Mouse (Mus musculus) megakaryocyte, adult 5-6 weeks (primary cell): ENCODE results near the gene Atad5. TPM values are rescaled to one million over a fixed set of nuclear protein-coding genes. Genes with fewer than 3 reads are reported as not detected.
"Not testable (repeated sequence)": the region's sequence is repeated elsewhere in the genome, so short reads cannot be mapped to it uniquely, and the experiment has no call there.

Experiments
- ATAC-seq: 2 replicates; pipeline ENCODE4 v1.8.0; 2016; ENCODE audit warnings: mild to moderate bottlenecking, inconsistent platforms; ENCODE audit not compliant: poor library complexity, severe bottlenecking
- total RNA-seq, 2 experiments: library from RNA; stranded (forward) in 1 of 2; stranded (reverse) in 1 of 2; fragments of 153-499, 151-499 nt in 1 of 2; fragments of 221-1000, 200-1000 nt in 1 of 2; gene quantifications; 2 replicates each; pipeline versions ENCODE4 v1.2.3 to v1.2.4; 2015 to 2017

Gene Atad5
- 22.8 and 23.3 TPM in 2 replicates for total RNA-seq (2015)
- total RNA-seq (2017) = 18.0 and 27.4 TPM in 2 replicates

DNA sequence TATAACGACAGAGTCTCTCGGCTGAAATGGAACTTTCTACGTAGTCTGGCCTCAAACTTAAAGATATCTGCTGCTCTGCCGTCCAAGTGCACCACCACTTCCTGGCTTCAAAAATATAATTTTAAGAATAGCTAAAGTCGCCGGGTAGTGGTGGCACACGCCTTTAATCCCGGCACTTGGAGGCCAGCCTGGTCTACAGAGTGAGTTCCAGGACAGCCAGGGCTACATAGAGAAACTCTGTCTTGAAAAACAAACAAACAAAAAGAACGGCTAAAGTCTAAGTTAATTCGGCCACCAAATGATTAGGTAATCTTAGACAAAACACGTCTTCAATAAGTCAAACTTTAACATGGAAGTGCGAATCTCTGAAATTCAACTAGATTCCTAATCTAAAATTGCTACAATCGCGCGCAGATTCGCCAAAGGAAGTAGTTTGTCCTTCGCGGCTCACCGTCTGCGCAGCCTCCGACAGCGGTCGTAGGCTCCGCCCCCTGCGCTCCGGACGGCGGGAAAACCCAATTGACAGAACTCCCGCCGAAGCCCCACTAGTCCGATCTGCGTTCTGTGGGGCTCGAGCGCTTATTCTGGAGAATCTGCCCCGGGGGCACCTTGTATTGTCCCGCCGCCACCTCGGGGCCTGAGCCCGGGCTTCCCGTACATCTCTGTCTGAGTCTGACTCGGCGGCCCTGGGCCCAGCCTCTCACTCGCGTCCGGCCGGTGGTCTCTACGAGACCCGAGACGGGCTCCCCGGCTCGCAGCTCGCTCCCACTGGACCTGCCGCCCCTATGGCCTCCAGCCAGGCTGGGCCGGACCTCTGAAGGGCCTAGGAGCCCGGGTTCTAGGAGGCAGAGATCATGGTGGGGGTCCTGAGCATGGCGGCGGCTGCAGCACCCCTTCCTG, at the start of gene Atad5:
Atad5 (plus strand) TSS at position 484 of the 900 bp plus-strand sequence.
- ATAC-seq = peak; percentile 81

DNA sequence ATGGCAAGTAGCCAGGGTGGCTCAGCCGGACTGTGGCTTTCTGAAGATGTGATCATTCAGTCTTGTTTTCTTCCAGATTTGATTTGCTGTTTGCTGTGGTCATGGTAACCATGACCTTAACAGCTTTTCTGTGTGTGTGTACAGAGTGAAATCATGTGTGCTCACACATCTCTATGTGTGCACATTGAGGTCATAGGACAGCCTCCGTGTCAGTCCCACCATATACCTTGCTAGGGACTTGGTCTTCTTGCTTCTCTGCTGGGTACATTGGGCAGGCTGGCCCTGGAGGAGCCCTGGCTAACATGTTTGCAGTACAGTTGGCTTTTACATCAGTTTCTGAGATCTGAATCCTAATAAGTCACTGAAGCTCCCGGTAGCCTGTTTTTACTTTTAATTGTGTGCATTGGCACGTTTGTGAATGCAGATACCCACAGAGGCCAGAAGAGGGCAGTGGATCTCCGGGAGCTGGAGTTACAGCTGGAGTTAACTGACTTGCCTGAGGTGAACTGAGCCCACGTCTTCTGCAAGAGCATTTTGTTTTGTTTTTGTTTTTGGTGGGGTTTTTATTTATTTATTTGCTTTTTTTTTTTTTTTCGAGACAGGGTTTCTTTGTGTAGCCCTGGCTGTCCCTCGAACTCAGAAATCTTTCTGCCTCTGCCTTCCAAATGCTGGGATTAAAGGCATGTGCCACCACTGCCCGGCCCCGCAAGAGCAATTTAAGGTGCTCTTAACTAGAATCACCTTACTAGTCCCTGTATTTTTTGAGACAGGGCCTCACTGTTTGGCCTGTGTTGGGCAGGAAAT, 46.4 kb upstream of the Atad5 start:
- peak; percentile 85 for ATAC-seq

DNA sequence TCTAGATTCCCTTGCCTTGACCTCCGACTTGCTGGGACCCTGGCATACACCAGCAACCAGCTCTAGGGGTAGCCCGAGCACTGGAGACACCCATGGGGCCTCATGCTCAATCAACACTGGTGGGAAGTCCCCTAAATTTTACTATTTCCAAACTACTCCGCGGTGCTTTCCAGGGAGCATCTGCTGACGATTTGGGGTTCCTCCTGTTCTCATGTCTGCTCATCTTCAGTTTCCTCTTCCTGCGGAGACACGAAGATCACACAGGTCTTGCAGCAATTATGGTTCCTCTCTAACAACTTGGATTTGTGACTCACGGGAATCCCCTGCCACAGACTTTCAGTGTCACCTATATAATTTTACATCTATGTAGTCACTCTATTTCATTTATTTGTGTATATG, 45.8 kb upstream of the Atad5 start:
- ATAC-seq = no peak

DNA sequence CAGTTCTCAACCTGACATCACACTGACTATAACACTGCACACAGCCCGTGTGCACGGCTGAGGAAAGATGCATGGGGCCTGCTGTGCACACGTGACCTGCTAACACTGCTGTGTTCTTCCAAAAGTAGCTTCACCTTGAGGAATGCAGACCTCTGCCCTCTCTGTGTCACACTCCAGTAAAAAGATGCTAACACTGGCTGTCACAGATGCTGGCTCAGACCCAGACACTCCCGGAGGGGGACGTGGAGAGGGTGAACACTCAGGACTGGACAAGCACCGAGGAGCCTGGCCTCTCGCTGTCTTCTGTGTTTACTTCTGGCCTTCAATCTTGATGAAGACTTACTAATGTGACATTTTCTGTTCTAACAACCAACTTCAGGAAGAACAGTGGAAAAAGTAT, 42.3 kb upstream of the Atad5 start:
- no peak for ATAC-seq

DNA sequence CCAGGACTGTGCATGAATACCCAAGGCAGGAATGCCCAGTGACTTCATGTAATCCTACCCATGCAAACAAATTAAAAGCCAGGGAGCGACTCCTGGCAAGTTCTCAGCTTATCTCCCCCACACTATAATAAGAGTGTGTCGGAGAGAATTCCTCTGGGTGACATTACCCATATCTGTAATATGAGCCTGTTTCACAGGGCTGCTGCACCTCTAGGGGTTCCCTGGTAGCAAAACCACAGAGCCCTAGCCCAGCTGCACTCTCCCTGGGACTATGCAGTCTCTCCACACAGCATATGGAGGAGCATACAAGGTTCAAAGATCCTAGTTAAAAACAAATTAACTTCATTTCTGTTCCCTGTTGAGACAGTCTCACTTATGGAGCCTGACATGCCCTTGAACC, 39.1 kb upstream of the Atad5 start:
- no peak for ATAC-seq

DNA sequence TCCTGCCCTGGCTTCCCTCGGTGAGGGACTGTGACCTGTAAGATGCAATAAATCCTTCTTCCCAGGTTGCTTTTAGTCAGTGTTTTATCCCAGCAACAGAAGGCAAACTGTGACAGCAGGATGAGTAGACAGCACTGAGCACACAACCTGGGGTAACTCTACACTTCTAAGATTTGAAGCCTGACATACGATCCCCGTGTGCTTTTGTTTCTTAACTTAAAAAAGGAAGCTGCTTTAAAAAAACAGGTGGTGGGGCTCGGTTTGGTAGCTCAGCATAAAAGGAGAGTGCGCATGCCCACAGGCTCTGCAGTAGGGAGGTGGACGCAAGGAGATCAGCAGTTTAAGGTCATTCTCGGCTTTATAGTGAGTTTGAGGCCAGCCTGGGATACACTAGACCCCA, 36.7 kb upstream of the Atad5 start:
- ATAC-seq = no peak

DNA sequence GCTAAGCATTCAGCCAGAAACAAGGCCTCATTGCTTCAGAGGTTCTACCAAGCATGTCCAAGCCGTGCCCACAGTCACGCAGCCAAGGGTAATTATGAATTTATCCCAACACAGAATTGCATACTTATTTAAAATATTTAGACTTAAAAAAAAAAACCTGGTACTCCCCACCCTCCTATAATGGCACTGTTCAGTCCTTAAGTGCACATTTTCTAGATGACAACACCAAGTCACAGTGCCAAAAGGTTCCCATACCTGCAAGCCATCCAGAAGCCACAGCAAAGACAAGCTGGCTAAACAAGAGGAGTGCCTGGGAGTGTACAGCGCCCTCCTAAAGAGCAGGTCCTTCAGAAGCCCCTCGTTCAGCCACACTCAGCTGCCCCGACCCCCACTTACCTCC, 36.0 kb upstream of the Atad5 start:
- ATAC-seq = no peak

DNA sequence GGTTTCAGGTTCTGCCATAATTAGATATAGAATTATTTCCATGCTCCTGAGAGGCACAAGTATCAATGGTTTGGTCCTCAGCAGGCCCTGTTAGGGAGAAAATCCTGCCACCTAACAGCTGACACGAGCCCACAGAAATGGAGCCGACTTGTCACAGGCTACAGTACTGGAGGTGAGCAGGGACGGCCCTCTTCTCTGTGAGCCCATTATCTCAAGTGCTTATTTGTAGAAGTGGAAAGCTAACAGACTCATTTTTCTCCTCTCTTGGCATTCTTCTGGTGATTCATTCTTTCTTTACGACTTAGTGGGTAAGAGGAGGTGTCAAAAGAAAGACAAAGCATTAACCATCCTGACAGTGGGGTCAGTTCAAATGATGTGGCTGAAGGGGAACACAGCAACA, 34.5 kb upstream of the Atad5 start:
- no peak for ATAC-seq

DNA sequence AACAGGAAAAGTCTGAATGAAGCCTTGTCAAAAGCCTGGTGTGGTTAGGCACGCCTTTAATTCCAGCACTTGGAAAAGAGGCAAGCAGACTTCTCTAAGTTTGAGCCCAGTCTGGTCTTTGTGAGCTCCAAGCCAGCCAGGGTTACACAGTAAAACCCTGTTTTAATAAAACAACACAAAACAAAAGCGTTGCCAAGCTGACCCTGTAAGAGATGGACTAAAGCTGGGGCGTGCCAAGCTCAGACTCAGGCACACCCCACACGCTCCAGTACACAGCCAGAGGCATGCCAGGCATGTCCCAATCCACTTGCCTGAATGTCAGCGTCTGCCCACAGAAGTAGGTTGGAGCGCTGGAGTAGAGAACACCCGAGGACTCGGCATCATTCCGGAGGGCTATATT, 33.1 kb upstream of the Atad5 start:
- no peak for ATAC-seq

DNA sequence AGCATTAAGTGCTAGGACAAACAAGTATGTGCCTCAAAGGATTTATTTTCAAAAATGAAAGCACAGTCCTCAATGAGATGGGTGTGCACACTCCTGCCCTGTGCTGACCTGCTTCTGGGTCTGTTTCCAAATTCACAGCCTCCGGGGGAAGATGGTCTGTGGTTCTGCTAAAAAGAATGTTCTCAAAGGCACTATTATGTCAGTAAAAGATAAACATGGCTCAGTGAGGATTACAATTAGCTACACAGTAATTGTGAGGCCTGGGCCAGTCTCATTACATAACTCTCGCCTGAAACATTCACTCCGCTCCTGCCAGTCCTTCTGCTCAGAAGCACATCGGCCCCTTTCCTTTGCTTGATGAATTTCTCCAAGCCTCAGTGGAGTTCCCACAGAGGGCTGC, 27.0 kb upstream of the Atad5 start:
- no peak for ATAC-seq

DNA sequence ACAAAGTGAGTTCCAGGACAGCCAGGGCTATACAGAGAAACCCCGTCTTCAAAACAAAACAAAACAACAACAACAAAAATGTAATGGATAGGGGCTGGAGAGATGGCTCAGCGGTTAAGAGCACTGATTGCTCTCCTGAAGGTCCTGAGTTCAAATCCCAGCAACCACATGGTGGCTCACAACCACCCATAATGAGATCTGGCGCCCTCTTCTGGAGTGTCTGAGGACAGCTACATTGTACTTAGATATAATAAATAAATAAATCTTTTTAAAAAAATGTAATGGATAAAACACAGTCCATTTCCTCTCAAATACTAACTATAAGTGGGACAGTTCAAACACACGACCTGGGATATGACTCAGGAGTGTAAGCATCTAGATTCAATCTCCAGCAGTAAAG, 22.8 kb upstream of the Atad5 start:
- ATAC-seq = not testable (repeated sequence)

DNA sequence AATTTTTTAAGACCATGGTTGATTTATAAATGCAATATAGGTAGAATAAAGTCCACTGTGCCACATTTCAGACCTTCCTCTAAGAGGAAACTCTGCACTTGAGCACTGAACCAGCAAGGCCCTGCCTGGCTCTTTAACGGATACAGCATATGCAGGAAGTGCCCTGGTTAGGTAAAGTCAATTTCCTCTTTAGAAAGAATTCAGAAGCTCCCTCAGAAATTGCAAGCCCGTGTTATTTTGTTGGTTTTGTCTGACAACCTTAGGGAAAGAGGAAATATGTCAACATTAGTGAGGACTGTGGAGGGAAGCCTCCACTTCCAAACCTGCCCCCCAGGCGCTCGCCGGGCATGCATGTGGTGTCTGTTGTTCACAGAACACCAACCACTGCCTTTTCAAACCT, 21.6 kb upstream of the Atad5 start:
- ATAC-seq = peak; percentile 89

DNA sequence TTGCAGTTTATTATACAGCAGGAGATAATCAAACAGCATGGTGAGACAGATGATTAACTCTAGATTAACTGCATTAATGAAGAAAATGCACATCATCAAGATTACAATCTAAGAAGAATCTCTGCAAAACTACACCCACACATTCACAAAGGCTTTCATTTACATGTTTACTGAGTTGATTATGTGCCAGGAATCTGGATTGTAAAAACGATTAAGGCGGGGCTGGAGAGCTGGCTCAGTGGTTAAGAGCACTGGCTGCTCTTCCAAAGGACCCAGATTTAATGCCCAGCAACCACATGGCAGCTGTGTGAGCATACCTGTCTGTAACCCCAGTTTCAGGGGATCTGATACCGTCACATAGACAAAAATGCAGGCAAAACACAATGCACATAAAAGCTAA, 19.4 kb upstream of the Atad5 start:
- no peak for ATAC-seq

DNA sequence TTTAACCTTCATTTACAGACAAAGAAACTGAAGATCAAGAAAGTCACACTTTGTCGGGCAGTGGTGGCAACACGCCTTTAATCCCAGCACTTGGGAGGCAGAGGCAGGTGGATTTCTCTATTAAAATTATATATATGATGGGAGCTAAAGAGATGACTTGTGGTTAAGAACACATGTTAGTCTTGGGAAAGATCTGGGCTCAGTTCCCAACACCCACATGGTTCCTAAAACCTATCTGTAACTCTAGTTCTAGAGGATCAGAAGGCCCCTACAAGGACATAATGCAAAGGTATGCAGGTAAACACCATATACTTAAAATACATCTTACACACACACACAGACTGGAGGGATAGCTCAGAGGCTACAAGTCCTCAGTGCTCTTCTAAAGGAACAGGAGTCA, 18.2 kb upstream of the Atad5 start:
- no peak for ATAC-seq

DNA sequence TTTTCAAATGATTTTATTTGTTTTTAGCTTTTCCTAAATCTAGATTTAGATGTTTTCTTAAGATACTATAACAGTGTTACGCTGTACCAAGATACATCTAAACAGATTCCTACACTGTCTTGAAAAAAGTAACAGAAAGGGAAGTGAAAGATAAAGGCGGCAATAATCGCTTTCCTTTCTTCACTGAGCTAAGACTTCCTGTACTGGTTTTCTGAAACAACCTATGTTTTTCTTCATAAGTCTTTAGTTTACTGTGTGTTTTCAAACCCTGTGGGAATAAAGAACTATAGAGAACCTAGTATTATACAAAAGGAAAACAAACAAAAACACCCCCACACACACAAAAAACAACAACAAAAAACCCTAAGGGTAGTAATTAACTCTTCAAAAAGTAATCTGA, 16.8 kb upstream of the Atad5 start:
- ATAC-seq = no peak

DNA sequence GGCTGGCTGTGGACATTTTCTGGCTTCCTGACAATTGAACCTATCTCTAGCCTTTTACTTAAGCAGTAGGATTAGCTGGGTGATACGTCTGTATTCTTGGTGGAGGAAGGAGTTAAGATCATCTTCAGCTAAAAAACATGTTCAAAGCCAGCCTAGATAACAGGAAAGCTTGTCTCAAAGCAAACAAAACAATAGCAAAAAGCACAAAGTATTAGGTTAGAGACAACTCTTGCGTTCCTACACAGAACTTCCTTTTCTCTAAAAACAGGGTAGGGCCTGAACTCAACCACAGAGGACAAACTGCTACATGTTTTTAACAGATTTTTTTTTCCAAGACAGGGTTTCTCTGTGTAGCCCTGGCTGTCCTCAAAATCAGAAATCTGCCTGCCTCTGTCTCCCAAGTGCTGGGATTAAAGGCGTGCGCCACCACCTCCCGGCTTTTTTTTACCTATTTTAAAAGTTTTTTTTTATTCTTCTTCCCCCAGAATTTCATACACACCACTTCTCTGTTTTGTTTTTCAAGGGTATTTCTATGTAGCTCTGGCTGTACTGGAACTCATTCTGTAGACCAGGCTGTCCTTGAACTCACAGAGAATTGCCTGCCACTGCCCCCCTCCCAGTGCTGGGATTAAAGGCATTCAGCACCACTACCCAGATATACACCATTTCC, 13.5 kb upstream of the Atad5 start:
- peak; percentile 45; the same call in 1 of the 2 replicates for ATAC-seq

DNA sequence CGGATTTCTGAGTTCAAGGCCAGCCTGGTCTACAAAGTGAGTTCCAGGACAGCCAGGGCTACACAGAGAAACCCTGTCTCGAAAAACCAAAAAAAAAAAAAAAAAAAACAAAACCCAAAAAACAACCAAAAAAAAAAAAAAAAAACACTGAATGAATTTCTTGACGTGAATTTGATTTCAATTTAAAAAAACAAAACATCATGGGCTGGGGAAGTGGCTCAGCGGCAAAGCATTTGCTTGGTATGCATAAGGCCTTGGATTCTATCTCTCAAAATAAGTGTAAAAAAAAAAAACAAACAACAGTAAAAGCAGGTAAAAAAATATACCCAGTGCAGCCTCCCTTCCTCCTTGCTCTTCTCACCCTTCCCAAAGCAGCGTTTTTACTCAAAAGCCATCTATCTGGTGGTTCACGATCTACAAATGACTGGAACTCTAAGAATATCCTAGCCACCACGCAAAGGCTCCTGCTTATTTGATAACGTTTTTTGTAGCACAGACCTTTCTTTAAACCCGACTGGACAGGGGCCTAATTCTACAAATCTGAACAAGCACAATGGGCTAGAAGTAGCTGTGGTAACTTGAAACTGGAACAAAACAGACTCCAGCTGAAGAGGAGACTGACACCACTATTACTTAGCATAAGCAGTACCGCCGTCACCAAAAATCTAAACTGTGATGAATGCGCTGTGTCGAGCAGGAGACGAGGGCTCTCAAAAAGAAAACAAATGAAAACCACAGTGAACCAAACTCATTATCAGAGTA, 11.2 kb upstream of the Atad5 start:
- no peak for ATAC-seq

DNA sequence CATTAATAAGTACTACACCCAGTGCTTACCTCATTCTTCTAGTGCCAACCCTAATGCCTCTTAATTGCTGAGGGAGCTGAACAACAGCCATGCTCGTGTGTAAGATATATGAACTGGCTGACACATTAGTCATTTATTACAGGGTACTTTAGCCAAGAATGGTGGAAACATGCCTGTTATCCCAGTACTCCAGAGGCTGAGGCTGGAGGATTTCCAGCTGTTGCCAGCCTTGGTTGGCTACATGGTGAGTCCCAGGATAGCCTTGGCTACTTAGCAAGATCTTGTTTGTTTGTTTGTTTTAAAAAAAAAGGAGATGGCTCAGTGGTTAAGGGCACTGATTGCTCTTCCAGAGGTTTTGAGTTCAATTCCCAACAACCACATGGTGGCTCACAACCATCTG, 10.4 kb upstream of the Atad5 start:
- ATAC-seq = no peak

DNA sequence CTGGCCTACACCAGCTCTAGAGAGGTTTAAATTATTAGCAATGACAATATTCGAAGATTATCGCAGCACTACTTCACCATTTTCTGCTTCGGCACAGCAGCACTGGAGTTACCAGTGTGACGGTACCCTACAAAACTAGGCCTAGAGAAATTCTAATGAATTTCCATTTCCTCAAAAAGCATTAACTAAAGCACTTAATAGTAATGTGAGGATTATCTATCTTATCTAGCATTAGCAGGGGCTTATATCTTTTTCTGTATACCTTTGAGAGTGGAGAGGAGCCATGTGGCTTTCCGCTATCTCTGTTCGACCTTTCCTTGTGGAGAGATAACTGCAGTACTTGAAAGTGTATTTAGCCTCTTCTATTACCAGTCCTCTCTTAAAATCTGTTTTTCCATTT, 9.4 kb upstream of the Atad5 start:
- no peak for ATAC-seq

DNA sequence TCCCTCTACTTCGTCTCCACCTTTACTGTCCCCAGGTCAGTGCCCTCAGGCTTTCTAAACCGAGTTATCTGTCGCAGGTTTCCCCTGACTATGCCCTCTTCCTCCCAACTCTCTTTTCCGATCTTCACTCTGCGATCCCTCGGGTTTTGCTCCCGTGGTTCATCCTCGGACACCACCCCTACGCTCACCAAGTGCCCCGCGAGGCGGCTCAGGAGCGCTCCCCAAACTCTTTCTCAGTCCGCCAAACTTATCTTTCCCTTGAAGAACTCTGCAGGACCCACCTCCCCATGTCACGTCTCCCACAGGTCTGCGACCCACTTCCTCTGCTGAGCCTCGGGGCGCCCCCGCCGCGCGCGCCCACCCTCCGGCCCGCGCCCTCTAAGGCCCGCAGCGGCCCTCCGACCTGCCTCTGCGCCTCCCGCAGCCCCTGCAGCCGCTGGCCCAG, 8.8 kb upstream of the Atad5 start:
- ATAC-seq = no peak
